Mouse (Mus musculus) embryonic facial prominence, embryonic 10.5 days (tissue): ENCODE data around the gene Rabgap1l. TPM values are rescaled to one million over a fixed set of nuclear protein-coding genes. Genes with fewer than 3 reads are reported as not detected.

ENCODE experiments used
- DNase-seq: peaks from one replicate; pipeline ENCODE4 v3.0.0-alpha.2; 2017; ENCODE audit warnings: low spot score
- H3K27ac ChIP-seq: fragments of 300-500 bp; sonication (generic); replicated peaks from 2 replicates; pipeline ENCODE4 v1.5.1; 2016; ENCODE audit warnings: mild to moderate bottlenecking
- H3K27me3 ChIP-seq: fragments of 300-500 bp; sonication (generic); replicated peaks from 2 replicates; pipeline ENCODE4 v1.6.1; 2016; ENCODE audit warnings: low read depth, mild to moderate bottlenecking; ENCODE audit not compliant: poor library complexity, severe bottlenecking
- H3K36me3 ChIP-seq: fragments of 300-500 bp; sonication (generic); replicated peaks from 2 replicates; pipeline ENCODE4 v1.6.1; 2016; ENCODE audit warnings: mild to moderate bottlenecking, moderate library complexity
- H3K4me1 ChIP-seq: fragments of 300-500 bp; sonication (generic); 2 replicates; pipeline ENCODE4 v1.6.1; 2016
- H3K4me3 ChIP-seq: fragments of 300-500 bp; sonication (generic); 2 replicates; pipeline ENCODE4 v1.5.1; 2016; ENCODE audit warnings: mild to moderate bottlenecking, moderate library complexity
- H3K9me3 ChIP-seq: fragments of 300-500 bp; sonication (generic); 2 replicates; pipeline ENCODE4 v1.6.1; 2016; ENCODE audit warnings: mild to moderate bottlenecking
- WGBS: fragments of 180-500 bp; shearing (Covaris S2); methylation state at CpG from one replicate; pipeline ENCODE4 v1.1.7; 2016; 5-methylcytosine and 5-hydroxymethylcytosine counted together
- polyA plus RNA-seq: library from polyadenylated mRNA; unstranded; fragments of >200 nt; fragmentation: Nextera tagmentation; extraction: Ambion mirVana; gene quantifications from 2 replicates; pipeline ENCODE4 v1.2.1, GENCODE M21; 2016

Rabgap1l gene
- polyA plus RNA-seq, 1 experiment from 2014 or later: 11.2 TPM

DNA sequence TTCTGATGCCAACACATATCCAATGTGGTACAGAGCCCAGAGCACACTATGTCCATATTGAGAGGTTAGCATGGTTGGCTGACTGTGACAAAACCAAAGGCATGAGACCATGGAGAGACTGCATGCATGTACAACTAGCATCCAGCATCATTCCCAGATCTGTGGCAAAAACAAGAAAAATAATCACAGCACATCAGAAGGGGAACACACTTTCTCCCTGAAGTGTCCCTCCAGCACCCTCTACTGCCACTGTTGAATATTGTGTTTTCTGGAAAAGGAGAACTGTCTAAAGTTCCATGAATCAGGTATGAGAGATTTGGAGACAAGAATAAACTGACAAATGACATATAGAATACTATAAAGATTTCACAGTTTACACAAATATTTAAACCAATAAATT, 78.3 kb downstream of the Rabgap1l start:
- Histone ChIP-seq H3K27me3 (no peaks in the 10 kb centered on the region), H3K27ac (no peak overlapping the region), H3K9me3 (no peaks in the 10 kb centered on the region), H3K4me1 (no peaks in the 10 kb centered on the region), H3K36me3 (no peaks in the 10 kb centered on the region), H3K4me3 (no peak overlapping the region)
- no peak for DNase-seq

DNA sequence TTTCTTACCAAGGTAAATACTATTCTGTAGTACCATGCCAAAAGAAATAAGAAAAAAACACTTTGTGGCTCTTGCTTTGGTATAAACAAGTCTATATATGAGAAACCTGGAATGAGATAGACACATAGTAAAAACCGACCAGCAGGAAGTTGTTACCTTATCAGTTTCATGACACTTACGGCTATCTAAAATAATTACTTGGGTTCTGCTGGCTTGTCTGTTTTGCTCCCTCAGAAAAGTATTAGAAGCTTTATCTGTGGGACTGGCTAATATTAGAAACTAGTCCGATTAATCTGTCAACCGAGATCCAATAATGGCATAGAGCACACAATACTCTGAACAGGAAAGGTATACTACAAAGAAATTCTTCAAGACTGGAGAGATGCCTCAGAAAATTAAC, 79.1 kb downstream of the Rabgap1l start:
- Histone ChIP-seq H3K27ac (no peak overlapping the region), H3K9me3 (no peaks in the 10 kb centered on the region), H3K36me3 (no peaks in the 10 kb centered on the region), H3K4me3 (no peak overlapping the region), H3K4me1 (no peaks in the 10 kb centered on the region), H3K27me3 (no peaks in the 10 kb centered on the region)
- no peak for DNase-seq
- whole genome bisulfite sequencing: 91% methylated on average over 4 of the region's 4 CpGs

DNA sequence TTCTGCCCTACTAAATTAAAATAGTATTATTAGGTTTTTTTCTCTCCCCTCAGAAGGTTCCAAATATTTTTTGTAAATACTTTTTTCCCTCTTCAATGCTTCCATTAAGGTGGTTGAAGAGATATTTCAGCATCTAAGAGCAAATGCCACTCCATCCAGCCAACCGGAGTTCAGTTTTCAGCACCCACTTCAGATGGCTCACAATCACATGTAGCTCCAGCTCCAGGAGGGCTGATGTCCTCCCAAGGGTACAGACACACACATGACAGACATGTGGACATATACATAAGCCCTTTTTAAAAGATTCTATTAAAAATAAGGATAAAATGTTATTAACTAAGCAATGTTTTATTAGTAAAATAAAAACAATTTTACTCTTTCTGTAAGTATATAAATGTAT, 79.6 kb downstream of the Rabgap1l start:
- WGBS: 90% methylated on average over 1 of the region's 1 CpGs
- no peaks in the 10 kb centered on the region for H3K36me3 ChIP-seq
- H3K9me3 ChIP-seq: no peaks in the 10 kb centered on the region
- H3K4me1 ChIP-seq: no peaks in the 10 kb centered on the region
- H3K27me3 ChIP-seq: no peaks in the 10 kb centered on the region
- no peak overlapping the region for H3K4me3 ChIP-seq
- DNase-seq: no peak
- no peak overlapping the region for H3K27ac ChIP-seq

DNA sequence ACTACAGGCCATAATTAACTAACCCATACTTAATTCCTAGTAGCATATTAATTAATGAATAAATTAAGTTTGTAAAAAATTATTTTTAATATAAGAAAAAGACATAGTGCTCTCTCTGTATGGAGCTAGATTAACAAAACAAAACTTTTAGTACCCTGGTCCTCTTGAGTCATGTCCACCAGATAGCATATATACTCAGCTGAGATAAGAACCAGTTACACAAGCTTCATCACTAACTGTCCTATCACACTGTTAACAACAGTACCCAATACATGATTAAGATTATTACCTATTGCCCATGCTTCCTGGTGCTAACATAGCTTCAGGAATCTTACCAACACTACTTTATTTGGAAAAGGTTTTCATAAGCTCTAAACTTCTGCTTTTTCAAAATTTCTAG, 82.5 kb downstream of the Rabgap1l start:
- no peaks in the 10 kb centered on the region for H3K4me1 ChIP-seq
- H3K27me3 ChIP-seq: no peaks in the 10 kb centered on the region
- no peak for DNase-seq
- no peaks in the 10 kb centered on the region for H3K36me3 ChIP-seq
- H3K9me3 ChIP-seq: no peaks in the 10 kb centered on the region
- H3K27ac ChIP-seq: no peak overlapping the region
- H3K4me3 ChIP-seq: no peak overlapping the region

DNA sequence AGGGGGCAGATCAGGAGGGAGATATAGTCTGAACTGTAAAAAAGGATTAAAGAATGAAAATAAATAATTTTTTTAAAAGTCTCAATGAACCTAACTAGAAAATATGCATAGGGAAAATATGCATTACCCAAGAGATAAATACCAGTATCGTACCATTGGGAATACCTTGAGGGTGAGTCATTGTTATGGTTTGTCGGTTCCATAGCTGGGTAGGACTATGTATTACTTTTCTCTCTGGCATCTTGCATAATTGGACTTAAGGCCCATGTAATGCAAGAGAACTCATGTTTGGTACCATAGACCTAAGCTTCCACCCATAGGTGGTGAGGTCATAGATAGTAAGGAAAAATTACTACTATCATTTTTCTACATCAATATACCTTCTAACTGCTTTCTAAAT, 88.4 kb downstream of the Rabgap1l start:
- H3K27me3 ChIP-seq: no peaks in the 10 kb centered on the region
- 96% methylated on average over 2 of the region's 2 CpGs for WGBS
- DNase-seq: no peak
- H3K36me3 ChIP-seq: peaks cover 5% of the 10 kb centered on the region
- no peaks in the 10 kb centered on the region for H3K9me3 ChIP-seq
- H3K4me1 ChIP-seq: no peaks in the 10 kb centered on the region
- no peak overlapping the region for H3K27ac ChIP-seq
- H3K4me3 ChIP-seq: no peak overlapping the region

DNA sequence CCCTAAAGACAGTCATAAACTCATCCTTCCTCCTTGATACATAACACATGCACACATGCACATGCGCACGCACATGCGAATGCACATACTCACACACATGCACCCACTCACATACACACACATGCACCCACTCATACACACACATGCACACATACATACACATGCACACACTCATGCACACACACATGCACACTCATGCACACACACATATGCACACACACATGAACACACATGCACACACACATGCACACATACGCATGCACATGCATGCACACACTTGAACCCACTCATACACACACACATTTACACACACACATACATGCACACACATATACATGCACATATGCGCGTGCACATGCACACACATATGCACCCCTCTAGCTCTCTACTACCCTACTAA, 89.2 kb downstream of the Rabgap1l start:
- no peaks in the 10 kb centered on the region for H3K27me3 ChIP-seq
- 97% methylated on average over 6 of the region's 6 CpGs for WGBS
- peaks cover 5% of the 10 kb centered on the region for H3K36me3 ChIP-seq
- no peak overlapping the region for H3K27ac ChIP-seq
- H3K4me1 ChIP-seq: no peaks in the 10 kb centered on the region
- H3K4me3 ChIP-seq: no peak overlapping the region
- H3K9me3 ChIP-seq: no peaks in the 10 kb centered on the region
- DNase-seq: no peak

DNA sequence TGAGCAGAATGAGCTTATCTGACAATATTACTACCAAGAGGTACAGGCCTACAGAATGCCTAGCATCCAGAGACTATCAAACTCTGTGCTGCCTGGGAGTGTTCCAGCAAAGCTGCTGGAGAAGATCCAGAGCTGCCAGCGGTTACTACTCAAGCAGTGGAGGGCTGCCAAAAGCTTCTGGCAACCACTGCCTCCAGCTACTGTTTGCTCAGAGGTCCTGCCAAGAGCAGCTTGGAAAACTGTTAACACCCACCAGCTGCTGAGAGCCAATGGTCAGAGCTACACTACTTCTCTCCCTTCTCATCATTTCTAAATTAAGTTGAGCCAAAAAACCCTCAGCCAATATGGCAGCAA, 99.9 kb downstream of the Rabgap1l start:
- Histone ChIP-seq H3K9me3 (no peaks in the 10 kb centered on the region), H3K27me3 (no peaks in the 10 kb centered on the region), H3K36me3 (no peaks in the 10 kb centered on the region), H3K27ac (no peak overlapping the region), H3K4me3 (no peak overlapping the region), H3K4me1 (no peaks in the 10 kb centered on the region)
- 79% methylated on average over 1 of the region's 1 CpGs for WGBS
- DNase-seq: no peak

DNA sequence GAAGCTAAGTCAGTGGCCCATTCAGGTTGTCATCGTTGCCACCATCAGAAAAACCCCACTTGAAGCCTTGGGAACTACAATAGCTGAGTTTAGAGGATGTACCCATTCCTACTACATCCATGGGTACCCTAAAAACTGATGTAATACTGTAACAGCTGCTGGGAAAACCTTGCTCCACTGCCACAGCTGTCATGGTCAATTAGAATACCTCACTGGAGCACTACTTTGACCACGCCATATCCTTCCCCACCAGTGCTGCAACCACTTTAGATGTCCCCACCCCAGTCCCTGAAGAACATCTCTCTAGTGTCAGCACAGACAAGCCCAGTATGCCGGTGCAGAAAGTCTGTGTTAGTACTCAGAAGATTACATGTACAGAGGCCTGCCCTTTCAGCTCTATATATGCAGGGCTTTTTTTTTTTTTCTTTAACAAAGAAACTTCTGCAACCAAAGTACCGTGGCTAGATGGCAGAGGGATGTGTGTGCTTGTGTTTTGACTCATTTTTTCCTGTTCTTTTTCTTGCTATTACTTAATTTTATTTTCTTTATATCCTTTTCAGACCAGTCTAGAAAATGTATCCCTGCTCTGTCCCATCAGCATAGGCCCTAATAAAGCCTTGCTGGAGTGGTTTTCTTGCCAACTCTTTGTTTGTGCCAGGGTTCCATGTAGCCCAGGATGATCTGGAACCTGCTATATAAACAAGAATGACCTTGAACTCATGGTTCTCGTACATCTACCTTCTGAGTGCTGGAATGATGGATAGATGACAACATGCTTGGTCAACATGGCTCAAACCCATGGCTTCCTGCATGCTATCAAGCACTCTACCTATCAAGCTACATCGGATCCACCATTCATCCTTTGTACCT, 100.6 kb downstream of the Rabgap1l start:
- H3K27me3 ChIP-seq: no peaks in the 10 kb centered on the region
- H3K9me3 ChIP-seq: no peaks in the 10 kb centered on the region
- WGBS: 88% methylated on average over 6 of the region's 6 CpGs
- H3K4me1 ChIP-seq: no peaks in the 10 kb centered on the region
- H3K4me3 ChIP-seq: no peak overlapping the region
- no peaks in the 10 kb centered on the region for H3K36me3 ChIP-seq
- no peak overlapping the region for H3K27ac ChIP-seq
- no peak for DNase-seq

DNA sequence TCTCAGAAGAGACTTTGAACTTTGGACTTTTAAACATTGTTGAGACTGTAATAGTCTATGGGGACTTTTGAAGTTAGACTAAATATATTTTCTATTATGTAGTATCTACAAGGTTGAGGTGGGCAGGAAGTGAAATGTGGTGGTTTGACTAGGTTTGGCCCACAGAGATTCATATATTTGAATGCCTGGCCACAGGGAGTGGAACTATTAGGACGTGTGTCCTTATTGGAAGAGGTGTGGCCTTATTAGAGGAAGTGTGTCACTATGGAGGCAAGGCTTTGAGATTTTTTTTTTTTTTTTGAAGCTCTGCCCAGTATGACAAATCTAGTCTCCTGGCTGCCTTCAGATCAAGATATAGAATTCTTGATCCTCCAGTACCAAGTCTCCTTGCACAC, 101.8 kb downstream of the Rabgap1l start:
- H3K27ac ChIP-seq: no peak overlapping the region
- no peaks in the 10 kb centered on the region for H3K4me1 ChIP-seq
- WGBS: 89% methylated on average over 1 of the region's 1 CpGs
- no peaks in the 10 kb centered on the region for H3K9me3 ChIP-seq
- H3K27me3 ChIP-seq: no peaks in the 10 kb centered on the region
- no peaks in the 10 kb centered on the region for H3K36me3 ChIP-seq
- no peak overlapping the region for H3K4me3 ChIP-seq
- no peak for DNase-seq

DNA sequence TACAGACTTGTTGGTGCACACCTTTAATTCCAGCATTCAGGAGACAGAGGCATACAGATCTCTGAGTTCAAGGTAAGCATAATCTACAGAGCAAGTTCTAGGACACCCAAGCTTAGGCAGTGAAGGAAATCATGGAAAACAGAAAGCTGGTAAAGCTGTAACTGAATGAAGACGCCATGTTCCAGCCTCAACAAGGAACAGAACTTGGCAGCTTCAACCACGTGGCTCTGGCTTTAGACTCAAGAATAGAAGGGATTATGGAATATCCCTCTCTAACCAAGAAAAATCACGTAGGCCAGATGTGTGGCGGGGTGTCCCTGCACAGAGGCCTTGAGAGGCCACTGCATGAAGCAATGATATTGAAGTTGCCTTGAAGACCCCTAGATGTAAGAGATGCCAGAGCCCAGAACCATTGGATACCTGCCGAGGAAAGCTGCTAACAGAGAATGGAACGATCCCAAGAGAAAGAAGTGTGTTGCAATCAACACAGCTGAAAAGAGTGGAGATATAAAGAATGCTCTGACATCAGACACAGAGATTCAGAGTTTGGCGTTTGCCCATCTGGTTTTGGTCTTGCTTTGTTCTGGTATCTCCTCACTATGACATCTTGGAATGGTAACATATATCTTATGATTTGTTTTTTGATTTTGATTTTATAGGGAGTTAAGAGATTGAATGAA, 102.4 kb downstream of the Rabgap1l start:
- Histone ChIP-seq H3K9me3 (no peaks in the 10 kb centered on the region), H3K27me3 (no peaks in the 10 kb centered on the region), H3K4me1 (no peaks in the 10 kb centered on the region), H3K4me3 (no peak overlapping the region), H3K27ac (no peak overlapping the region), H3K36me3 (no peaks in the 10 kb centered on the region)
- 90% methylated on average over 7 of the region's 7 CpGs for WGBS
- no peak for DNase-seq

DNA sequence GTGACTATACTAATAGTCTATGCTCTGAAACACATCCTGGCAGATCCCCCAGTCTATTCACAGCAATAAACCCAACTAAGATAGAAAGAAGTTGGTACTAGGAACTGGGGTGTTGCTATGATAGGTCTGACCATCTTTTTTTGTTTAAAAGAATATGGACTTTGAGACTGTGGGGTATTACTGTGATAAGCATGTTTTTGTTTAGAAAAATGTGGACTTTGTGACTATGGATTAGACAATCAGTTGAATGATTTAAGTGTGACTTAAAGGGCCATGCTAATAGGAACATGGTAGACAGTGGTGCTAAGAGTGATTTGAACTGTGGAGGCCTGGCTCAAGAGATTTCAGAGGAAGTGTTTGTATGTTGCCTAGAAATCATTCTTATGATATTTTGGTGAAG, 103.5 kb downstream of the Rabgap1l start:
- Histone ChIP-seq H3K36me3 (no peaks in the 10 kb centered on the region), H3K4me3 (no peak overlapping the region), H3K27me3 (no peaks in the 10 kb centered on the region), H3K9me3 (no peaks in the 10 kb centered on the region), H3K4me1 (no peaks in the 10 kb centered on the region), H3K27ac (no peak overlapping the region)
- DNase-seq: no peak

DNA sequence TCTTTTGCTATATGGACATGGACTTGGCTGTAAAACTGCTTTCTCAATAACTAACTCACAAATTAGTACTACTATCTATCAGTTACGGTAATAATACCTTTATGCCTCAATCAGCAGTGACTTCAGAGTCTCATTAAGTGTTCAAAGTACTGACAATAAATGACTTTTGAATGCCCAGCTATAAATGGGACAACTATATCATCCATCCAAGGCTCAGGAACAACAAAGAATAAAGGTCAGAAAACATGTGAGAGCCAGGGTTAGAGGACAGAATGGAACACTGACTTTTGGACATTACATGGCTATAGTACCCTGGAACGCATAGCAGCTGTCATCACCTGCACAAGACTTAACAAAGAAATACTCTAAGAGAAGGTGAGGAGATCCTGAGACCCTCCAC, 108.8 kb downstream of the Rabgap1l start:
- Histone ChIP-seq H3K4me1 (no peaks in the 10 kb centered on the region), H3K36me3 (no peaks in the 10 kb centered on the region), H3K9me3 (no peaks in the 10 kb centered on the region), H3K27me3 (no peaks in the 10 kb centered on the region), H3K27ac (no peak overlapping the region), H3K4me3 (no peak overlapping the region)
- DNase-seq: no peak
- WGBS: 95% methylated on average over 2 of the region's 2 CpGs

DNA sequence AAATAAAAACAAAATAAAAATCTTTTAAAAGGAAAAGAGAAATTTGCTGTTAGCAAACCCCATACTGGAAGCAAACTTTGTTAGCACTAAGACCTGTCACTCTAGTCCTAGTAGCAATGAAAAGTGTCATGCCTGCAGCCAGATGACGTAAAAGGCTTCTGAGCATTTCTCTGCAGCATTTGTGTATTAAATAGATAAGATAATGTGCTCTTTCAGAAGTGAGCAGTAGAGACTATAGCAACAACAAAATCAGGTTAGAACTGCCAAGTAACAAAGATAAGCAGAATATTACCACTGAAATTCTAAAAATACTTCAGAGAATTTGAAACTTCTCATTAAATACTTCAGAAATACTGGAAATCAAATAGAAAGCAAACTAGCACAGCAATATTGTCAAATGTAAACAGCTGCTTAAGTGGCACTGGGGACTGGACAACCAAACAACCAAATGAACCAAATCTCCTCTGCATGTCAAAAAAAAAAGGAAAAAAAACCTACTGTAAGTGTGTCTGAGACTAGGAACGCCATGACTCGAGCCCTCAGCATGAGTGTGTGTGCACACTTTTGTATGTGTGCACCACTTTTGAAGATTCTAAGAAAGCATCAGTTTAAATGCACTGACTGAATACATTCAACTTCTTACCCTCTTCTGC, 111.5 kb downstream of the Rabgap1l start:
- H3K27me3 ChIP-seq: no peaks in the 10 kb centered on the region
- no peaks in the 10 kb centered on the region for H3K9me3 ChIP-seq
- no peak for DNase-seq
- no peaks in the 10 kb centered on the region for H3K4me1 ChIP-seq
- H3K4me3 ChIP-seq: no peak overlapping the region
- 92% methylated on average over 3 of the region's 3 CpGs for WGBS
- no peaks in the 10 kb centered on the region for H3K36me3 ChIP-seq
- no peak overlapping the region for H3K27ac ChIP-seq
